Mouse (Mus musculus): ENCODE measurements around the gene Tprg. TPM values are rescaled to one million over a fixed set of nuclear protein-coding genes. Genes with fewer than 3 reads are reported as not detected.

Gene Tprg
- polyA plus RNA-seq, 1 experiment from 2014 or later: not detected

DNA sequence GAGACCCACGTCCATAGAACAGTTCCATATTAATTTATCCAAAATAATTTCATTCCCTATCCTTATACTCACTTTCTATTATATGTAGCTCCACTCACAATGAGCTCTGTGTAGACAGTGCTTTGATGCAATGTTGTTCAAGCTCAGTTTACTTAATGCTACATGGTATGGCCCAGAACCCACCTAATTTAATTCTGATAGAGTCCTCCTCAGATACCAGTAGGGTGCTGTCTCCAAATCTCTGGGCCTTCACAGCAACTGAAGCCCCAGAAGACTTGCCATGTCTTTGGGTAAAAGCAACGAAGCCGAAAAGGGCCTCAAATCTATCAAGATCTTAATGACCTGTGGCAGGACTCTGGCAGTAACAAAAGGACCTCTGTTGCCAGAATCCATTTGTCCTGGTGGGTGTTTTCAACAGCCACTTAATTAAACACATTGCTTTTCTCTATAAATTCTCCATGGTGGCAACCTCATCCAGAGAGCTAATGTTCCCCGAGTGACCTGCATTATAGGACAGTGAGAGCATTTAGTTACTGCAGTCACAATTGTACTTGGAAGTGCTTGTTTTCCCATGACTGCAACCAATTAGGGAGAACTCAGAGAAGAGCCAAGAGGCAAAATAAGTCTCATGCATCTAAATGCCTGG, 48.6 kb downstream of the Tprg start:
- no peaks in the 10 kb centered on the region for H3K36me3 ChIP-seq
- H3K27me3 ChIP-seq (replicated peaks): no peaks in the 10 kb centered on the region
- no peak overlapping the region for H3K27ac ChIP-seq (replicated peaks)
- ATAC-seq (ENCODE audit: low FRiP score): peak; percentile 59; the same call in 1 of the 2 replicates
- no peak overlapping the region for H3K9ac ChIP-seq (replicated peaks)
- H3K4me2 ChIP-seq: no peak overlapping the region
- WGBS: 27% methylated on average over 4 of the region's 4 CpGs
- no peaks in the 10 kb centered on the region for H3K9me3 ChIP-seq (replicated peaks)
- H3K4me3 ChIP-seq (replicated peaks): no peak overlapping the region
- H3K4me1 ChIP-seq: peaks cover 3% of the 10 kb centered on the region; the same call in 1 of the 2 replicates

DNA sequence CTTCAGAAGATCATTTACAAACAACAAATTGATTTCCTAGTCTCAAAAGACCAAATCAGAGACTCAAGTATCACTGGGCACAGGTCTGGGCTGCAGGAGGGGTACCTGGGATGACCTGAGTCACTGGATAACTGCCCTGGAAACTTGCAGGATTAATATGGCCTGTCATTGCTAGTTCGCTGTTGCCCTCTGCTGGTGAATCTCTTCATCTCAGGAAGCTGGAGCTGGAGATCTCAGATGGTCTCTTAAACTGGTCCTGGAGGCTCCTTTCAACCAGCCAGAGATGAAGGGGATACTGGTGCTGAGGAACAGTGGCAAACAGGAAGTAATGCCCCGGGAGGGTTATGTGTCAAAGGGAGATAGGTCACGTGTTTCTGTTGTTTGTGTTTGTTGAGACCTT, 63.0 kb downstream of the Tprg start:
- no peaks in the 10 kb centered on the region for H3K4me1 ChIP-seq
- no peak overlapping the region for H3K4me2 ChIP-seq
- H3K27me3 ChIP-seq (replicated peaks): no peaks in the 10 kb centered on the region
- no peak overlapping the region for H3K9ac ChIP-seq (replicated peaks)
- WGBS: 8% methylated on average over 3 of the region's 3 CpGs
- no peaks in the 10 kb centered on the region for H3K9me3 ChIP-seq (replicated peaks)
- H3K27ac ChIP-seq (replicated peaks): no peak overlapping the region
- no peak overlapping the region for H3K4me3 ChIP-seq (replicated peaks)
- no peak for ATAC-seq (ENCODE audit: low FRiP score)
- no peaks in the 10 kb centered on the region for H3K36me3 ChIP-seq

- no peaks in the 10 kb centered on the region for H3K27me3 ChIP-seq (replicated peaks)
- no peak overlapping the region for H3K4me2 ChIP-seq
- H3K4me1 ChIP-seq: no peaks in the 10 kb centered on the region
- H3K9me3 ChIP-seq (replicated peaks): no peaks in the 10 kb centered on the region
- H3K4me3 ChIP-seq (replicated peaks): no peak overlapping the region
- WGBS: 83% methylated on average over 7 of the region's 7 CpGs
- no peak for ATAC-seq (ENCODE audit: low FRiP score)
- no peaks in the 10 kb centered on the region for H3K36me3 ChIP-seq
- no peak overlapping the region for H3K9ac ChIP-seq (replicated peaks)
- no peak overlapping the region for H3K27ac ChIP-seq (replicated peaks)
Observed at GRCm38 (mm10) chr16:25367834-25368233, 81.2 kb downstream of the Tprg start.

DNA sequence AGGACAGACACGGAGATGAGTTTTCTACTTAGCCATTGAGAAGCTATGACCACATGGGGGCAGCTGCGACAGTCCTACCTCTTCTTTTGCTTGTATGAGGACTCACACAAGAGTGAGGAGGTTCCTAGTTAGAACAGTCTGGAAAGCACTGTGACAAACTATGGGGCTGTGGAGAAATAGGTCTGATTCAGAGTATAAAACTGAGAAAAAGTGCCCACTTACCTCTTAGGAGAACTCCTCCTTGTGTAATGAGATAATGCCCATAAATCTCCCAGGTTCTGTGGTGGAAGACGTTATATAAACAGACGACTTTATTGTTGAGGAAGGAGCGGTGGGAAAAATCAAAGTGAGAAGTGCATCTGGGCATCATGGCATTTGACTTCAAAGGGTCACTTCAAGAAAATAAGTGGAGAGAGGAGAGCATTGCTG, 83.4 kb downstream of the Tprg start:
- Histone ChIP-seq H3K4me3 (replicated peaks) (no peak overlapping the region), H3K9ac (replicated peaks) (no peak overlapping the region), H3K27ac (replicated peaks) (no peak overlapping the region), H3K4me1 (no peaks in the 10 kb centered on the region), H3K4me2 (no peak overlapping the region), H3K27me3 (replicated peaks) (no peaks in the 10 kb centered on the region), H3K36me3 (no peaks in the 10 kb centered on the region), H3K9me3 (replicated peaks) (no peaks in the 10 kb centered on the region)
- 46% methylated on average over 5 of the region's 5 CpGs for WGBS
- no peak for ATAC-seq (ENCODE audit: low FRiP score)

- Histone ChIP-seq H3K4me1 (0 out of 2 replicates have a peak, but pooled peaks cover 4% of the 10 kb centered on the region), H3K36me3 (no peaks in the 10 kb centered on the region), H3K9me3 (replicated peaks) (no peaks in the 10 kb centered on the region), H3K4me2 (no peak overlapping the region), H3K27ac (replicated peaks) (no peak overlapping the region), H3K27me3 (replicated peaks) (no peaks in the 10 kb centered on the region), H3K9ac (replicated peaks) (no peak overlapping the region), H3K4me3 (replicated peaks) (no peak overlapping the region)
- no peak for ATAC-seq (ENCODE audit: low FRiP score)
- 93% methylated on average over 4 of the region's 4 CpGs for WGBS
Observed at GRCm38 (mm10) chr16:25374121-25374520, 87.5 kb downstream of the Tprg start.

- no peak overlapping the region for H3K4me2 ChIP-seq
- no peak for ATAC-seq (ENCODE audit: low FRiP score)
- H3K27me3 ChIP-seq (replicated peaks): no peaks in the 10 kb centered on the region
- 0 out of 2 replicates have a peak, but pooled peaks cover 4% of the 10 kb centered on the region for H3K4me1 ChIP-seq
- H3K27ac ChIP-seq (replicated peaks): no peak overlapping the region
- 66% methylated on average over 5 of the region's 5 CpGs for WGBS
- no peak overlapping the region for H3K9ac ChIP-seq (replicated peaks)
- H3K36me3 ChIP-seq: no peaks in the 10 kb centered on the region
- no peak overlapping the region for H3K4me3 ChIP-seq (replicated peaks)
- H3K9me3 ChIP-seq (replicated peaks): no peaks in the 10 kb centered on the region
Observed at GRCm38 (mm10) chr16:25374775-25375174, 88.2 kb downstream of the Tprg start.

DNA sequence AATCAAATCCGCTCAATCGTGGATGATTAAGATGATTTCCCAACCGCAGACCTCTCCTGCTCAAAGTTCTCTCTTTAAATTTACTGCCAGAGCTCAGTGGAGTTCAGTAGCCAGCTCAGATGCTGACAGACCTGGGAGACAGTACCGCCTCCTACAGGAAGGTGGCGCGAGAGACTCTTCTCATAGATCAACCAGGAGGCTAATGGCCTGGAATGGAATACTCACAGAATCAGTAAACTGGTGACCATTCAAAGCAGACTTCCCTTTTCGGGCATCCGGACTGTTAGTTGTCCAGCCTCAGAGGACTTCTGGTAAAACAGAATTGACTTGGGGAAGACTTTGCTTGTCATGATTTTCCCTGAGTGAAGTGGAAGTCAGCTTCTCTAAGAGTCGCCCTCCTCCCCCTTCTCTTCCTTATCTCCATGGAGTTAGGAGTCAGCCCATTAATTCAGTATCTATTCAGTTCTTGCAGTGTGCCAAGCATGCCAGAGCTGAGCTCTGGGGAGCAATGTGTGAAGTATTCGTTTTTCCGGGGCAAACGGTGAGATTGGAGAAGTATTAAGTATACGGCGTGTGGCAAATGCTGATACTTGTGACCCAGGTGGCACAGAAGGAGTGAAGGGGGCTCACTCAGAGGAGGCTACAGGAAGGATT, 90.2 kb downstream of the Tprg start:
- Histone ChIP-seq H3K27me3 (replicated peaks) (no peaks in the 10 kb centered on the region), H3K9ac (replicated peaks) (no peak overlapping the region), H3K4me3 (replicated peaks) (no peak overlapping the region), H3K27ac (replicated peaks) (no peak overlapping the region), H3K36me3 (no peaks in the 10 kb centered on the region), H3K4me1 (0 out of 2 replicates have a peak, but pooled peaks cover 4% of the 10 kb centered on the region), H3K4me2 (no peak overlapping the region), H3K9me3 (replicated peaks) (no peaks in the 10 kb centered on the region)
- ATAC-seq (ENCODE audit: low FRiP score): peak; percentile 66; the same call in 1 of the 2 replicates
- 27% methylated on average over 14 of the region's 14 CpGs for WGBS

- Histone ChIP-seq H3K36me3 (no peaks in the 10 kb centered on the region), H3K9me3 (replicated peaks) (no peaks in the 10 kb centered on the region), H3K4me3 (replicated peaks) (no peak overlapping the region), H3K9ac (replicated peaks) (no peak overlapping the region), H3K4me2 (no peak overlapping the region), H3K27ac (replicated peaks) (no peak overlapping the region), H3K27me3 (replicated peaks) (no peaks in the 10 kb centered on the region), H3K4me1 (0 out of 2 replicates have a peak, but pooled peaks cover 4% of the 10 kb centered on the region)
- WGBS: 92% methylated on average over 4 of the region's 4 CpGs
- ATAC-seq (ENCODE audit: low FRiP score): no peak
Observed at GRCm38 (mm10) chr16:25377695-25378094, 91.1 kb downstream of the Tprg start.

- H3K27ac ChIP-seq (replicated peaks): no peak overlapping the region
- ATAC-seq (ENCODE audit: low FRiP score): no peak
- no peak overlapping the region for H3K4me3 ChIP-seq (replicated peaks)
- H3K9me3 ChIP-seq (replicated peaks): no peaks in the 10 kb centered on the region
- H3K27me3 ChIP-seq (replicated peaks): no peaks in the 10 kb centered on the region
- H3K4me1 ChIP-seq: no peaks in the 10 kb centered on the region
- H3K9ac ChIP-seq (replicated peaks): no peak overlapping the region
- 79% methylated on average over 6 of the region's 6 CpGs for WGBS
- no peaks in the 10 kb centered on the region for H3K36me3 ChIP-seq
- no peak overlapping the region for H3K4me2 ChIP-seq
Observed at GRCm38 (mm10) chr16:25385498-25386192, 99.0 kb downstream of the Tprg start.

DNA sequence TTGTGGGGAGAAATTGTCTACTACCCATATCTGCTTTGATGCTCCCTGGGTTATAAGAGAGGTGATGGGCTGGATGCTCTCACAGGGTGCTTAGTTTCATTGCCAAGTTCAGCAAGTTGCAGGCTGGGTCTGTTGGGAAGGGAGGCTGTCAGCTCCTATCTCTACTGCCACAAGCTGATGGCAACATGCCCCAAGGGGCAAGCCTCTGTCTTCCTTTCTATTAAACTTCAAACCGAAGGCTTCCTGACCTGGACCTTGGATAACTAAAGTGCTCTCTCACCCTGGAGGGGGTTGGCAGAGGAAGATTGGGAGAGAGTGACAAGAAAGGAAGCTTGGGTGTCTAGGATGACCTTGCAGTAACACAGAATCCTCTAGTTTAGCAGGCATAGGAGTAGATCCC, 108.1 kb downstream of the Tprg start:
- Histone ChIP-seq H3K9me3 (replicated peaks) (no peaks in the 10 kb centered on the region), H3K4me3 (replicated peaks) (no peak overlapping the region), H3K4me1 (no peaks in the 10 kb centered on the region), H3K9ac (replicated peaks) (no peak overlapping the region), H3K4me2 (no peak overlapping the region), H3K27me3 (replicated peaks) (no peaks in the 10 kb centered on the region), H3K36me3 (no peaks in the 10 kb centered on the region), H3K27ac (replicated peaks) (no peak overlapping the region)
- no peak for ATAC-seq (ENCODE audit: low FRiP score)
- 86% methylated on average over 1 of the region's 1 CpGs for WGBS

DNA sequence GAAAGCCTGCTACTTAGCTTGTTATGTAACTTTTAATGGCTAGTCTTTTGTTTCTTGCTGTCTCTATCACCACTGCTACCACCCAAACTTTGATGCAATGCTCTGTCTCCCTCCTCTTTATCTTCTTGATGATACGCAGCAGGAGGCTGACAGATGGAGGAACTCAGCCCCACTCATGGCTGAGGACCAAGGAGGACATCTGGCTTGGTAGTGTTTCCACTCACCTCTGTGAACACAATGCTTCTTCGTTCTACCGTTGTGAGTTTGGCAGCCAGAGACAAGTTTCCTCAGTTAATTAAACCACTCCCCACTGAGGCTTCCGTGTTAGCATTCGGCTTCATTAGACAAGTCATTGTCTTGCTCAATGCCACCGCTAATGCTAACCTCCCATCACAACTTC, 117.5 kb downstream of the Tprg start:
- Histone ChIP-seq H3K9ac (replicated peaks) (no peak overlapping the region), H3K27ac (replicated peaks) (no peak overlapping the region), H3K27me3 (replicated peaks) (no peaks in the 10 kb centered on the region), H3K4me3 (replicated peaks) (no peak overlapping the region), H3K9me3 (replicated peaks) (no peaks in the 10 kb centered on the region), H3K36me3 (no peaks in the 10 kb centered on the region), H3K4me1 (peaks cover 14% of the 10 kb centered on the region), H3K4me2 (no peak overlapping the region)
- 59% methylated on average over 6 of the region's 6 CpGs for WGBS
- no peak for ATAC-seq (ENCODE audit: low FRiP score)
